Mouse (Mus musculus): Measurements from ENCODE around the gene Eci1.
A peak's percentile ranks its signal among the peaks of the same experiment; 100 is the strongest.

Eci1 gene

DNA sequence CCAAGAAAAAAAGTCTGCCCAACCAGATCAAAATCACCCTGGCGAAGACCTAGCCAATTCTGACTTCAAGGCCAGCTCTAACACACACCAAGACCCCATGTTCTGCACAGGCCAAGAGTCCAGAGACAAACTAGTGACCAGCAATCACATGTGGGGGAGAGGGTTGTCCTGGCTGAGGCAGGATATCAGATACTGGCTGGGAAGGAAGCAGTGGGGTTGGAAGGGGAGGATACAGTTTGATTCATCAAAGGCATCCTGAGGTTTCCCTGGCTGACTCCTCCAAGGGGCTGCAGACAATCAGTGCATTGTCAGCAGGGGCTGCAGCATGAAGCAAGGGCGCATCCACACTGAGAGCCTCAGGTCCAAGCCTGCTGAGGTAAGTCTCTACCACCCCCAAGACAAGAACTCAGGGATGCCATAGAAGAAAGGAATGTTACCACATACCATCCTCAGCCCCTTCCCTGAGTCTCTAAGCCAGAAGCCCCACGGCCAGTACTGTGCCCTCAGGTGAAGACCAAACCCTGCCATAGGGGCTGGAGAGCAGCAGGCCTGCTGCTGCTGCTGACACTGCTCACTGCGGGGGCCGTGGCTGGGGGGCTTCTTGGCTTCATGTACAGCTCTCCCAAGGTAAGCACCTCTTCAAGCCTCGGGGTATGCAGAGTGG is 47.3 kb downstream of the Eci1 start, which contains the start of gene Bricd5:
Gene Bricd5 (plus strand): TSS at position 273 of the 664 bp plus-strand sequence.
- no peak for DNase-seq (ENCODE audit: low spot score)

DNA sequence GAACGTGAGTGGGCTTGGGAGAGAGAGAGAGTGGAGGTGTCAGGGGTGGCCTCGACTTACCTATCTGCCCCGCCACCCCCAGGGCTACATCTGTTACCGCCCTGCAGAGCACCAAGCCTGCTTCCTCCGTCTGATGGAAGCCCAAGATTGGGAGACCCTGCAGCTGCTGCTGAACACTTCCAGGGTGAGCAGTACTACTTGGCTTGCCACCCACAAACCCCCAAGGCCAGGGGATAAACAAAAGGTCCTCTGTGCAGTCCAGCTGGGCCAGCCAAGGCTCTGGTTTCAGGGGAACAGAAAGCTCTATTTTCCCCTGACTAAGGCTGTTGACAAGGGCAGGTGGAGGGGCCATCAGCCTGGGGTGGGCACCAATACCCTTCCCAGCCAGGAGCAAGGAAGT is 48.1 kb downstream of the Eci1 start:
- DNase-seq (ENCODE audit: low spot score) = no peak

DNA sequence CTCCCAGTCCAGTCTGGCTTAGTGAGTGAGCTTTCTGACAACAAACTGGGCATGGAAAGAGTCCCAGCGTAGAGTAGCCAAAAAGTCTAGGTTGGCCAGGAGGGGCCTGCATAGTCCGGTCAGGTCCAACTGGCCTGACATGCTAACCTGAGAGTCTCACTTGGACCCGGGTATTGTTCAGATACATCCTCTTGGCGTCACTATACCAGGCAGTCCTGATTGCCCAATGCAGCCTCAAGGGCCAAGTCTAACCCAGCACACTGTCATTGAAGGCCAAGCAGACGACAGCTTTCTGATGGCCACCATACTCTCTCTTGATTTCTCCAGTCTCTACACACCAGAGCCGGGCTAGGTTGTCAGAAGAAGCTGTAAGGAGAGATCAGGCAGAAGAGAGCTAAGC is 49.1 kb downstream of the Eci1 start:
- DNase-seq (ENCODE audit: low spot score) = no peak

DNA sequence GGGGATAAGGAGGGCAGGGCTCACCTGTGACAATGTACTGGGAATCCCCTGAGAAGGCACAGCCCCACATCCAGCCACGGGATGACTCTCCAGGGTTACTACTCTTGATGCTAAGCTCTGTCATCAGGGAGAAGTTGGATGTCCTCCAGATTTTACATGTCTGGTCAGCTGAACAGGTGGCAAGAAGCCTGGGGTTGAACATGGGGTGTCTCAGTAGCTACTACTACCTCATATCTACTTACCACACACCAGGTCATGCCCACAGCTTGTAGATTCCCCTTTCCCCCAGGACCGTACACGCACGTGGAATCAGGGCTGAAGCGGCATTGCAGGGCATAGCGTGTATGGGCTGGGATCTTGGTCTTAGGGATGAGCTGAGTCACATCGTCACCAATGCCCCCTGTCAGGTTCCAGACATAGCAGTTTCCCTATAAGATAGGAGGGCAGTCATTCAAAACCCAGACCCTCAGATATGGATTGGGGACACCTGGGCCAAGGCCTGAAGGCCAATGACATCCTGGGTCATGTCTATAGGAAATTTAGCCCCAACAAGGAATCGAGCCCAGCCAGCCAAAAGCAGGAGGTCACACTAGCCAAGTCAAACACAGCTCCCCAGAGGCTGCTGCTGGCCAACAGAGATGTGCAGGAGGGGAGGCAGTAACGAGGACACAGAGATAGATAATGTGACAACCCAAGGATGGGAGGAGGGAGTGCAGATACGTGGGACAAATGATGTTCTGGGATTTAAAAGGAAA is 49.8 kb downstream of the Eci1 start:
- no peak for DNase-seq (ENCODE audit: low spot score)

DNA sequence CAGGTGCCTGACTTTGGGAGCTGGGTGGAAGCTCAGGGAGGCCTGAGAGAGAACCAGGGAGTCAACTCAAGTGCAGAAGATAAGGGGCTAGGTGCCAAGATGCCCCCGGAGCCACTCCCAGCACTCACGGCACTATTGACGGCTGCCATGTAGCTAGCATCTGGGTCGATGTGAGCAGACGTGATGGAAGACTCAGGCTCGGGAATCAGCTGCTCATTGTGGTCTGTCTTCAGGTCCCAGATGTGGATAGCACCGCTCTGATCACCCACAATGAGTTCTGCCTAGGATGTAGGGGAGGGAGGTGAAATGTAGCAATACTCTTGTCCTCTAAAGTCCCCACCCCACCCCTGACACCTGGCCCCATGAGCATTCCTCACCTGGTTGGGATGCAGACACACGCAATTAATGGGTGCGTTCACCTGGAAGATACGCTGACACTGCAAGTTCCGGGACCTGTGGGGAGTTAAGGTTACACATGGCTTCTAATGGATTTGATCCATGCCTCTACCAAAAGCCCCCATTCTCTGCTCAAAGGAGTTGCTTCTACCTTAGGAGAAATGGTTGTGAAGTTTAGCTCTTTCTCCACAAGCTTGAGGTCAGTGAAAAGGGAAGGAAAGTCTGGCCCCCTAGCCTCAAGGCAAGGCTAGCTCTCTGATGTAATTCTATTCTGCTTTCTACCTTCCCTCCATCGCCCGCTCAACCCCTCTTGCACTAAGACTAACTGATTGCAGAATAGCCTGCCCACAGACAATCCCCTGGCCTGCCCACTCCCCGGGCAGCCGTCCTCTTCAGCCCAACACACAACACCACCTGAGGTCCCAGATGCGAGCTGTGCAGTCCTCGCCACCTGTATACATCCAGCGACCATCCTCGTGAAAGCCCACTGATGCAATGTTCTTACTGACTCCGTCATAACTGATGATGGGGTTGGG is 50.9 kb downstream of the Eci1 start:
- DNase-seq (ENCODE audit: low spot score) = no peak

DNA sequence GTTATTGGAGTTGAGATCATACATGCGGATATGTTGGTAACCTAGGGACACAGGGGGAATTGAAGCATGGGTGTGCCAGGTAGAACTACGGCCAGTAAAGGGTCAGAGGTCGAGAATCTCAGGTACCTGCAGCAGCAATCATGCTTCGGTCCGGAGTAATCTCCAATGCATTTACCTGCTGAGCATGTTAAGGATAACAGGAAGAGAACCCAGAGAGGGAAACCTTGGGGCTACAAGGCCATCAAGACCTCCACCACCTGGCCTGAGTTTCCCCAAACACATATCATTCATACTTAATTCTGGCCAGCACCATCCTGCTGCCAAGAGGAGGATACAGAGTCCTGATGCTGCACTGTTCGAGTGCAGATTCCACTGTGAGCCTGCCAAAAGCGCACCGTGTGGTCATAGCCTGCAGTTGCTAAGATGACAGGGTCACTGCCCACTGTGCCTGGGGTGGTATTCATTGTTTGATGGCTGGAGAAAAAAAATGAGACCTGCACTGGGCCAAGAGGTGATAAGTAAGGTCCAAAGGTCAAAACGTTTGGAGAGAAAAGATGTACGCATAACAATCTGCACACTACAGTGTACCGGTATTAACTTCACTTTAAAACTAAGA is 51.7 kb downstream of the Eci1 start:
- no peak for DNase-seq (ENCODE audit: low spot score)

DNA sequence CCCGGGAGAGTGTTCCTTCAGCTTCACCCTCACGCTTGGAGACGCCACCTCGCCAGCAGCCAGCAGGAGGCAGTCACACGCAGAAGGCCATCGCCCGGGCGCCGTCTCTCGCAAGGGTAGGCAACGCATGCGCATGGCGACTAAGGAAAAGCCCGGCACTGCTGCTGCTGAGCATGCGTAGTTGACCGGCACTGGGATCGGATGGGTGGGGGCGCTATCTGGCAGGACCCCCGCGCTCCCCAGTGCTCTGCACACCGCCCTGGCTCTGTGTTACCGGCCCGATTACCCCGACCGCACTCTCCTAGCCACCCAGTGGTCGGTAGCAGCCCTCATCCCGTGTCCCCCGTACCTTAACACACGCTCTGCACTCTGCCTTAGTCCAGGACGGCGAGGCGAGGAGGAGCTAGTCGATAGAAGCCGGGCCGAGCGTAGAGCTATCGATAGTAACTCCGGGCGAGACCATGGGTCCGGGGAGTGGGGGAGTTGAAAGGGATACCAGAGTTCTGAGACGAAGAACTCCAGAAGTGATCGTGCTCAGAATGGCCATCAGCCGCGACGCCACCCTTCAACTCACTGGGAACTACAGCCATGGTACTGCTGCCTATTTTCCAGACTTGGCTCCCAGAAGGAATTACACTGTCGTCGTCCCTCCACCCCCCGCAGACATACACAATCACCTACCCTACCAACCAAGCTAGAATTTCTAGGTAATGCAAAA is 52.4 kb downstream of the Eci1 start, which contains the start of gene Mlst8:
Gene Mlst8 (minus strand): TSS at position 416 of the 718 bp plus-strand sequence.
- DNase-seq (ENCODE audit: low spot score) = peak; percentile 97

DNA sequence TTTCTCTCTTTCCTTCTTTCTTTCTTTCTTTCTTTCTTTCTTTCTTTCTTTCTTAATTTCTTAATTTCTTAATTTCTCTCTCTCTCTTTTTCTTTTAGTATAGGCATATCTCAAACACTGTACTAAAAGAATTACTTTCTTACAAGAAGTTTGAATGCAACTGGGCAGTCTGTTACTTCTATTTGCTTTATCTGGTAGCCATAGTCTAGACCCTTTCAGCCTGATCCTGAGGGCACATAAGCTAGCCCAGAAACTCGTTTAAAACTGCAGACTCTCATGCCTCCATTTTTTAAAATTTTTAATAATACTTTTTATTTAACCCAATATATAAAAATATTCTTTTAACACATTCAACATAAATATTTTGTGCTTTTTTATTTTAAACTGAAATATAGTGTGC is 53.0 kb downstream of the Eci1 start:
- DNase-seq (ENCODE audit: low spot score) = no peak

DNA sequence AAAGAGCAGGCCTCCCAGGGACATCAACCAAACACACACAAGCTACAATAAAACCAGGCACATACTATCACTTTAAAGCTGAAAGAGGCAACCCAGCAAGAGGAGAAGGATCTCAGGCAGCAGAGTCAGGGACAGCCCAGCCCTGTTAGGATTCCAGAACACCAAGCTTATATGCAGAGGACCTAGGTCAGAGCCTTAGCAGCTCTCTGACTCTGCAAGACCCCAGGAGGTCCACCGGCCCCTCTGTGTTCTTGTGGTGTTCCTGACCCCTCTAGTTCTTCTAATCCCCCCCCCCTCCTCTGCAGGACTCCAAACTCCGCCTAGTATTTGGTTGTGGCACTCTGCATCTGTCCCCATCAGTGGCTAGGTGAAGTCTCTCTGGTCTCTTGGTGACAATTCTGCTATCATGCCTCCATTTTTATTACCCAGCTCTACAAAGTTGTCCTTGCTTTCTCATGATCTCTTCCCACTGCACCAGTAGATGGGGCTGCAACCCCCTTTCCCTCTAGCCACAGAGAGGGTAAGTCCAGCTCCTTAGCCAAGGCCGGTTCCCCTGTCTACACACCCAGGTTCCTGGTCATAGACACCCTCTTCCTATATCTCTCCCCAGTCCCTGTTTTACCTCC is 53.9 kb downstream of the Eci1 start:
- DNase-seq (ENCODE audit: low spot score) = no peak

DNA sequence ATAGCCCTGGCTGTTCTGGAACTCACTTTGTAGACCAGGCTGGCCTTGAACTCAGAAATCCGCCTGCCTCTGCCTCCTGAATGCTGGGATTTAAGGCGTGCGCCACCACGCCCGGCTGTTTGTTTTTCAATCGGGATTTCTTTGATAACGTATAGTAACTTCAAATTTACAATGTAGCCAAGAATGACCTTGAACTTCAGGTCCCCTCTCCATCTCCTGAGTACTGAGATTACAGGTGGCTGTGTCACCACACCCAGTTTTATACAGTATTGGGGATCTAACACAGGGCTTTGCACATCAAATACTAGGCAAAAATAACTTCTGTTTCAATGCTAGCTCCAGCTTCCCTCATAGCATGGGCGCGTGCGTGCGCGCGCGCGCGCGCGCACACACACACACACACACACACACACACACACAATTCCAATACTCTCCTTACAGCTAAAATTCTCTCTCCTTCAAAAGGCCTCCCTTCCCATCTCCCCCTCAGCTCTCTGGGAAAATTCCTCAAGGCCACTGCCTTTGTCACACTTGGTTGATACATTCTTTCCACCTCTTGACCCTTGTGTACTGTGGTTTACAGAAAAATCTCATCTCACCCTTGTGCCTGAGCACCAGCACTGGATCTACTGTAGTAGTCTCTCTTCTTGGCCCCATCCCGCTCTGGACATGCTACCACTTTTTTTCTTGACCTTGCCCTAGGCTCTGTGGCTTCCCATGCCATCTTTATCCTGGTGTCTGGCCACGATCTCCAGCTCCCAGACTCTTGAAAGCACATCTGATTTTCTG is 54.8 kb downstream of the Eci1 start:
- DNase-seq (ENCODE audit: low spot score) = no peak

DNA sequence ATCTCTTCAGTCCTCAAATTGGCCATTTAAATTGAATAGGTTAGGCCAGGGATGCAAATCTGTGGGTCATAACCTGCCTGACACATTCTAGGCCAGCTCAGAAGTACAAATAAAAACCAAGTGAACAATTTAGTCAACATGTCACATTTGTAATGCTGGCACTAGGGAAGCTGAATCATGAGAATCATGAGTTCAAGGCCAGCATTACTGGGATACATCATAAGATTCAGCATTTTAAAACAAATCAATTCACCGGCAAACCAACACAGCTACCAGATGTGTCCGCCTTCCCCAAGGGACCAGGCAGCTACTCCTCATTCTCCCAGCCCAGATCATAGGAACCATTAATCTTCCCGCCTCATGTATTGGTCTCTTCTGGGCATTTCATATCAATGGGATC is 57.1 kb downstream of the Eci1 start:
- DNase-seq (ENCODE audit: low spot score) = no peak

DNA sequence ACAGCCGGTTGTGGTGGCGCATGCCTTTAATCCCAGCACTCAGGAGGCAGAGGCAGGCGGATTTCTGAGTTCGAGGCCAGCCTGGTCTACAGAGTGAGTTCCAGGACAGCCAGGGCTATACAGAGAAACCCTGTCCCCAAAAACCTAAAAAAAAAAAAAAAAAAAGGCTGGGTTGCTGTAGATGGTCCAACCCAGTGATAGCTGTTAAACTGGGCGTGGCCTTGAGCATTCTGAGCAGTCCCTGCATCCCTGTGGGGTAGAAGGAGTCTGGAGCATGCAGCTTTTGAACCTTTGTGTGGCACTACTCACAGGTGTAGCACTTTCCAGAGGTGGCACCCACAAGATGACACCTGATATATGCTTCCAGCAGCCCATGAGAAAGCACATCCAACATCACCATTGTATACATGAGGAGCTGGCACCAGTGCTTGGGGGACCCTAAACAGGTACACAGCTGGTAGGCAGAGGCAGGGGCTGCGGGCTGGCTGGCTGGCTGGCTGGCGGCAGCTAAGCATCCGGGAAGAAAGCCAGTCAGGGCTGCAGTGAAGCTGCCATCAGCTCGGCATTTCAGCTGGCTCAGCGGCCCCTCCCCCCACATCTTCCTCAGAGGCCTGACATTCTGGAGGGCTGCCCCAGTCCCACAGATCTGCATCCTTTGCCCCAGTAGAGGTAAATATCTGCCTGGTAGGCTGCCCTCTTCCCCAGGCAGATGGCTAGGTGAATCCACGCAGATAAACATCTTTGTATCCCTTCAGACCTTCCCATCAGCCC is 58.8 kb downstream of the Eci1 start:
- no peak for DNase-seq (ENCODE audit: low spot score)

DNA sequence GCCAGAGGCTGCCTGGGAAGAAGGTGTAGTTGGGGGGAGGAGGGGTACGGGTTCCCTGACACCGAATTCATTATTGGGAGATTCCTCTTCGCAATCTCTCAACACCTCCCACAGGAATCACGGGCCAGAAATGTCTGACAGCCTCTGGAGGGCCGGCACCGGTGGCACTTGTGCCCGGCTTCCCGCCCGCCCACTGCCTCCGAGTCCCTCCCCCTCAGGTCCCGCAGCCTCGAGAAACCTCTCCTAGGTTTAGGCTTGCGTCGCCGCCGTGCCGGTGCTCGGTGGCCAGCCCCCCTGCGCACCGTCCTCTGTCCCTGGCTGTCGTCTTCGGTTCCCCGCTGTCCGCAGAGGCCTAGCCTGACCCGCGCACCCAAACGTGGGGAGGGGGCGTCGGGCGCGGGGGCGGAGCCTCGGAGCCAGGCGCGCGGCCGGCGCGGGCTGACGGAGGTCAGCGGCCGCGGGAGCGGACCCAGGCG is 61.8 kb downstream of the Eci1 start, which contains the start of gene Caskin1:
Gene Caskin1 (plus strand): TSS at position 416 of the 476 bp plus-strand sequence.
- peak; percentile 40 for DNase-seq (ENCODE audit: low spot score)

DNA sequence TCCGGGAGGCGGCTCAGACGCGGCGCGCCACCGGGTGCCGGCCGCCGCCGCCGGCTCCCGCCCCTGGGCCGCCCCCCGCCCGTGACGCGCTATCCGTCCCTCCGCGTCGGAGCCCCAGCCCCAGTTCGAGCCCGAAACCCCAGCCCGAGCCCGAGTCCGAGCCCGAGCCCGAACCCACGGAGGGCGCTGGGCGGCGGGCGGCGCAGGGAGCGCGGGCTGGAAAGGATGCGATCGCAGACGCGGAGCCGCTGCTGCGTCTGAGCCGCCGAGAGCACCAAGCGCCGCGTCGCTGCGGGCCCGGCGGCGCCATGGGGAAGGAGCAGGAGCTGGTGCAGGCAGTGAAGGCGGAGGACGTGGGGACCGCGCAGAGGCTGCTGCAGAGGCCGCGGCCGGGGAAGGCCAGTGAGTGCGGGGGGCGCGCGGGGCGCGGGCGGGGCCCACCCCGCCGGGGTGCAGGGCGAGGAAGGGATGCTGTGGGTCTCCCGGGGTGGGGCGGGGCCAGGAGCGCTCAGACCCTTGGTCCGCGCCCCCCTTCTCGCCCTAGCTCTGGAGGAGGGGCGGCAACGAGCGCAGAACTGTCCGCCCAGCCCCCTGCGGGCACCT is 62.3 kb downstream of the Eci1 start:
- peak; percentile 53 for DNase-seq (ENCODE audit: low spot score)

All from ovary, postnatal 36 days (tissue).